In genomic region chr11:71440392-71440791, GRCm38 (mm10) we compare ENCODE assay signal across 10 mouse cellular contexts.
A peak's percentile ranks its signal among the peaks of the same experiment; 100 is the strongest.
DNase-seq lines count a peak whose midpoint lies in the region; ATAC-seq lines count a peak whose summit lies in the region.
"Had no signal": no experiment of that assay in that cellular context is flagged by ENCODE, and none has a peak within 500 bp of the region (broad histone marks: within the 10 kb centered on the region; RNA-seq: fewer than 3 reads in every experiment).

No protein-coding gene starts in this region.

- H3K4me1 ChIP-seq in heart, embryonic 12.5 days (replicated peaks) = no peaks in the 10 kb centered on the region; the same call in 1 of the 2 replicates
- 0 out of 2 replicates have a peak, but pooled peaks cover 6% of the 10 kb centered on the region for H3K4me1 ChIP-seq in embryonic facial prominence, embryonic 12.5 days
- peaks cover 2% of the 10 kb centered on the region for H3K4me1 ChIP-seq in hindbrain, embryonic 11.5 days (replicated peaks; ENCODE audit: control insufficient read depth, insufficient read depth, low read length)
- peaks cover 13% of the 10 kb centered on the region; the same call in 1 of the 2 replicates for H3K4me1 ChIP-seq in midbrain, embryonic 14.5 days (ENCODE audit: control insufficient read depth, insufficient read depth, low read length)
- no peaks in the 10 kb centered on the region for H3K4me1 ChIP-seq in liver, embryonic 11.5 days (replicated peaks; ENCODE audit: control insufficient read depth, insufficient read depth, low read length)

- peak overlapping the region; percentile 31; the same call in 1 of the 2 replicates for H3K4me3 ChIP-seq in heart, embryonic 12.5 days
- 0 out of 2 replicates have a peak overlapping the region, but pooled peaks have one; percentile 5 for H3K4me3 ChIP-seq in embryonic facial prominence, embryonic 12.5 days
- H3K4me3 ChIP-seq in hindbrain, embryonic 11.5 days (ENCODE audit: low read depth, low read length) = no peak overlapping the region
- peak overlapping the region; percentile 16 for H3K4me3 ChIP-seq in midbrain, embryonic 14.5 days (replicated peaks; ENCODE audit: low read depth, low read length)
- H3K4me3 ChIP-seq in liver, embryonic 11.5 days (ENCODE audit: low read depth, low read length) = no peak overlapping the region

- no peak overlapping the region for H3K9ac ChIP-seq in heart, embryonic 12.5 days
- no peak overlapping the region for H3K9ac ChIP-seq in embryonic facial prominence, embryonic 12.5 days
- H3K9ac ChIP-seq in hindbrain, embryonic 11.5 days (ENCODE audit: low read depth, low read length) = no peak overlapping the region; the same call in 1 of the 2 replicates
- no peak overlapping the region; the same call in 1 of the 2 replicates for H3K9ac ChIP-seq in midbrain, embryonic 14.5 days (replicated peaks; ENCODE audit: low read length)
- H3K9ac ChIP-seq in liver, embryonic 11.5 days (ENCODE audit: low read depth, low read length) = no peak overlapping the region

- DNase-seq in heart, adult 8-10 months (ENCODE audit: low spot score) = no peak
- DNase-seq in hindbrain, embryonic 11.5 days (ENCODE audit: low spot score) = no peak
- peak; percentile 43 for DNase-seq in midbrain, embryonic 14.5 days
- no peak for DNase-seq in liver, embryonic 11.5 days (ENCODE audit: low spot score)
- DNase-seq in right cerebral cortex, postnatal 25 days = no peak
- DNase-seq in cerebellum, postnatal 4 days (ENCODE audit: low spot score in 2 of 2) = no peak
- DNase-seq: thymus, adult 2 months had no signal

- H3K36me3 ChIP-seq in heart, embryonic 12.5 days = no peaks in the 10 kb centered on the region
- no peaks in the 10 kb centered on the region for H3K36me3 ChIP-seq in embryonic facial prominence, embryonic 12.5 days
- H3K36me3 ChIP-seq in hindbrain, embryonic 11.5 days (ENCODE audit: control insufficient read depth, insufficient read depth, low read length) = no peaks in the 10 kb centered on the region
- H3K36me3 ChIP-seq in midbrain, embryonic 14.5 days (ENCODE audit: control insufficient read depth, insufficient read depth, low read length) = no peaks in the 10 kb centered on the region
- no peaks in the 10 kb centered on the region for H3K36me3 ChIP-seq in liver, embryonic 11.5 days (ENCODE audit: control insufficient read depth, insufficient read depth, low read length)

- H3K27me3 ChIP-seq in heart, embryonic 12.5 days (replicated peaks) = peaks cover 26% of the 10 kb centered on the region
- 0 out of 2 replicates have a peak, but pooled peaks cover 6% of the 10 kb centered on the region for H3K27me3 ChIP-seq in embryonic facial prominence, embryonic 12.5 days
- H3K27me3 ChIP-seq in hindbrain, embryonic 11.5 days (ENCODE audit: control insufficient read depth, insufficient read depth, low read length) = no peaks in the 10 kb centered on the region
- H3K27me3 ChIP-seq in midbrain, embryonic 14.5 days (ENCODE audit: control insufficient read depth, insufficient read depth, low read length) = no peaks in the 10 kb centered on the region
- H3K27me3 ChIP-seq in liver, embryonic 11.5 days (replicated peaks; ENCODE audit: control insufficient read depth, insufficient read depth, low read length) = no peaks in the 10 kb centered on the region; the same call in 1 of the 2 replicates

- WGBS in heart, embryonic 12.5 days = 44% methylated on average over 10 of the region's 10 CpGs
- WGBS in embryonic facial prominence, embryonic 12.5 days = 51% methylated on average over 10 of the region's 10 CpGs
- WGBS in hindbrain, embryonic 11.5 days = 56% methylated on average over 10 of the region's 10 CpGs
- 48% methylated on average over 10 of the region's 10 CpGs for WGBS in midbrain, embryonic 14.5 days
- 52% methylated on average over 10 of the region's 10 CpGs for WGBS in liver, embryonic 11.5 days

- ATAC-seq in heart, embryonic 12.5 days (ENCODE audit: insufficient number of reproducible peaks, low FRiP score) = no peak
- ATAC-seq in embryonic facial prominence, embryonic 12.5 days (ENCODE audit: insufficient number of reproducible peaks, insufficient read depth, low FRiP score, low TSS enrichment) = no peak
- peak; percentile 18; the same call in 1 of the 2 replicates for ATAC-seq in hindbrain, embryonic 11.5 days (ENCODE audit: low FRiP score)
- no peak for ATAC-seq in midbrain, embryonic 14.5 days (ENCODE audit: low FRiP score, low TSS enrichment)
- ATAC-seq in liver, embryonic 11.5 days (replicated peaks; ENCODE audit: low FRiP score) = no peak
- ATAC-seq: intestine, embryonic 16.5 days had no signal

- H3K9me3 ChIP-seq in heart, embryonic 12.5 days (replicated peaks) = no peaks in the 10 kb centered on the region
- H3K9me3 ChIP-seq in embryonic facial prominence, embryonic 12.5 days = no peaks in the 10 kb centered on the region
- H3K9me3 ChIP-seq in hindbrain, embryonic 11.5 days (ENCODE audit: control insufficient read depth, low read length) = no peaks in the 10 kb centered on the region
- no peaks in the 10 kb centered on the region for H3K9me3 ChIP-seq in midbrain, embryonic 14.5 days (ENCODE audit: control insufficient read depth, low read length)
- H3K9me3 ChIP-seq in liver, embryonic 11.5 days (ENCODE audit: control insufficient read depth, low read length) = no peaks in the 10 kb centered on the region

- H3K27ac ChIP-seq in heart, embryonic 12.5 days (ENCODE audit: poor library complexity, severe bottlenecking) = no peak overlapping the region
- H3K27ac ChIP-seq in embryonic facial prominence, embryonic 12.5 days = no peak overlapping the region
- H3K27ac ChIP-seq in hindbrain, embryonic 11.5 days (ENCODE audit: low read depth, low read length) = peak overlapping the region; percentile 68
- peak overlapping the region; percentile 63 for H3K27ac ChIP-seq in midbrain, embryonic 14.5 days (replicated peaks; ENCODE audit: low read depth, low read length)
- no peak overlapping the region for H3K27ac ChIP-seq in liver, embryonic 11.5 days (ENCODE audit: low read depth, low read length)

- peak overlapping the region; percentile 58; the same call in 1 of the 2 replicates for H3K4me2 ChIP-seq in heart, embryonic 12.5 days
- peak overlapping the region; percentile 39 for H3K4me2 ChIP-seq in embryonic facial prominence, embryonic 12.5 days (replicated peaks)
- H3K4me2 ChIP-seq in hindbrain, embryonic 11.5 days (replicated peaks; ENCODE audit: low read depth, low read length) = peak overlapping the region; percentile 31
- H3K4me2 ChIP-seq in midbrain, embryonic 14.5 days (ENCODE audit: low read length) = peak overlapping the region; percentile 52
- H3K4me2 ChIP-seq in liver, embryonic 11.5 days = no peak overlapping the region

Comparison
In these comparisons a context has a peak if more than half of its experiments do, and no peak if none do; other contexts are left out.
1. H3K27ac ChIP-seq: peak in hindbrain, embryonic 11.5 days (single experiment) and midbrain, embryonic 14.5 days (single experiment); none in heart, embryonic 12.5 days (single experiment), embryonic facial prominence, embryonic 12.5 days (single experiment) and liver, embryonic 11.5 days (single experiment).
2. H3K4me3 ChIP-seq: peak in heart, embryonic 12.5 days (single experiment), embryonic facial prominence, embryonic 12.5 days (single experiment) and midbrain, embryonic 14.5 days (single experiment); none in hindbrain, embryonic 11.5 days (single experiment) and liver, embryonic 11.5 days (single experiment).